In the genomic region with DNA sequence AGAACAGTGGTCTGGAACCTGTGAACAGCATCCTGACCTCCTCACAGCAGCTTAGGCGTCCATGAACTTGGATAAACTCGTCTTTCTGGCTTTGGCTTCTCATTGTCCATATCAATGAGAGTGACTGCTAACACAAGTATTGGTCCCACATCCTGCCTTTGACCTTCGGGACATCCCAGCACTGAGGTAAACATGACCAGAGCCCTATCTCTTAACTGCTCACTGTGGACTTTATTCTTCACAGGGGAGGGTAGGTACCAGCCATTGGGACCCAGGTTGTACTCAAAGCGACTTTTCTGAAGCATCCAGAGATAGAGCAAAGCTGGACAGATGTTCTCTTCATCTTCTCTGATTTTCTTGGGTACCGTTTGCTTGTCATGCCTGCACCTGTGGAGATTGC, we compare ENCODE assay signal across 27 mouse cellular contexts. TPM values are rescaled to one million over a fixed set of nuclear protein-coding genes. Genes with fewer than 3 reads are reported as not detected.
"Had no signal": no experiment of that assay in that cellular context is flagged by ENCODE, and none has a peak within 500 bp of the region (broad histone marks: within the 10 kb centered on the region; RNA-seq: fewer than 3 reads in every experiment).

No protein-coding gene starts in this region.

- H3K4me3 ChIP-seq: gastrocnemius, adult 2 months; heart, adult 2 months; heart, embryonic 13.5 days; heart, embryonic 15.5 days; hindbrain, embryonic 13.5 days; hindbrain, embryonic 15.5 days; kidney, embryonic 15.5 days; layer of hippocampus, adult 2 months; left cerebral cortex, adult 2 months; limb, embryonic 13.5 days; limb, embryonic 15.5 days had no signal

- ATAC-seq: forebrain, embryonic 16.5 days; hindbrain, postnatal 0 days; intestine, embryonic 16.5 days had no signal

- H3K9me3 ChIP-seq: heart, embryonic 13.5 days; heart, embryonic 15.5 days; hindbrain, embryonic 13.5 days; hindbrain, embryonic 15.5 days; kidney, embryonic 15.5 days; limb, embryonic 13.5 days; limb, embryonic 15.5 days had no signal

- H3K9ac ChIP-seq: heart, embryonic 13.5 days; heart, embryonic 15.5 days; hindbrain, embryonic 13.5 days; hindbrain, embryonic 15.5 days; kidney, embryonic 15.5 days; limb, embryonic 13.5 days; limb, embryonic 15.5 days had no signal

- H3K4me2 ChIP-seq: heart, embryonic 11.5 days; heart, embryonic 13.5 days; heart, embryonic 15.5 days; hindbrain, embryonic 13.5 days; hindbrain, embryonic 15.5 days; kidney, embryonic 15.5 days; limb, embryonic 13.5 days; limb, embryonic 15.5 days had no signal

- DNase-seq: gastrocnemius, adult 2 months; gastrocnemius, postnatal 14 days; gastrocnemius, postnatal 36 days; heart, adult 11 months; heart, adult 2 months; heart, postnatal 14 days; heart, postnatal 36 days; kidney, adult 11 months; kidney, adult 2 months; kidney, adult 9 months; kidney, postnatal 14 days; kidney, postnatal 36 days had no signal

- H3K27me3 ChIP-seq: limb, embryonic 13.5 days had no signal

- H3K27ac ChIP-seq: gastrocnemius, adult 2 months; heart, adult 2 months; heart, embryonic 13.5 days; heart, embryonic 15.5 days; hindbrain, embryonic 13.5 days; hindbrain, embryonic 15.5 days; hindbrain, postnatal 0 days; kidney, embryonic 15.5 days; kidney, postnatal 0 days; layer of hippocampus, adult 2 months; left cerebral cortex, adult 2 months; limb, embryonic 13.5 days; limb, embryonic 15.5 days had no signal

RNA-seq across cellular contexts. Expression of a gene that starts 20.4 kb away (rescaled TPM):
- total RNA-seq: hematopoietic stem cell, adult 5-6 weeks had no signal
